Mouse (Mus musculus) T-helper 2 cell (primary cell): ENCODE data around the gene Rc3h1.
"Not testable (repeated sequence)": the region's sequence is repeated elsewhere in the genome, so short reads cannot be mapped to it uniquely, and the experiment has no call there.

Experiments used
- in situ Hi-C: fragments of 300-600 bp; cut with MboI, MseI; formaldehyde crosslinking; loops from one replicate; pipeline ENCODE4 v1.15.1; 2025; ENCODE audit warnings: high pct_unique_total_duplicates

Gene Rc3h1

DNA sequence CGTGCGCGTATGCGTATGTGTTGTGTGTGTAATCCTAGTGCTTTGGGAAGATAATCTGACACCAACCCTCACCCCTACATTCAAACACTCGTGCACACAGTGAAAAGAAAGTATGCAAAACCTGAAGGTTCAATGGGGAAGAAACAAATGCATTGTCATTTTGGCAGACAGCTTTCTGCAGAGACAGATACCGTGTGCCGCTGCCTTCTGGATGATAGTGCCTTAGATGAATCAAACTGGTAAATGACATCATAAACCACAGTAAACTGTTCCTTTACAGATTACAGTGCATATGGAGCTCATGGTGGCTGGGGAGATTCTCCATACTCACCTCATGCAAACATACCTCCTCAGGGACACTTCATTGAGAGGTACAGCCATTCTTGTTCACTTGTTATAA, 57.0 kb downstream of the Rc3h1 start:
- in situ Hi-C loops, result no loop called here

DNA sequence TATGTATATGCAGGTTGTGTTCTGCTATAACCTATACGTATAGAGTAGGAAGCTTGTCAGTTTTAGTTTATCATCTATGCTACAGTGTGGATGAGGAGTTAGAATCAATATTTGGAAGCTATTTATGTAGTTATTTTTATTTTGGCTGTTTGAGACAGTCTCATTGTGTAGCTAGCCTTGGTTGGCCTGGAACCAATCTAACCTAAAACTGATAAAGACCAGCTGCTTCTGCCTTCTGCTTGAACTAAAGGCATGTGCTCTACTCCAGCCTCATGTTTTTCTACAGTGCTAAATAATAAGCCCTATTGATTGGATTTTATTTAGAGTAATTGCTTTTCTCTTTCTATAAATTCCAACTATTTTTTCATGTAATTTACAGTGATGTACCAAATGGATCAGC, 61.0 kb downstream of the Rc3h1 start:
- in situ Hi-C loops, result no loop called here

DNA sequence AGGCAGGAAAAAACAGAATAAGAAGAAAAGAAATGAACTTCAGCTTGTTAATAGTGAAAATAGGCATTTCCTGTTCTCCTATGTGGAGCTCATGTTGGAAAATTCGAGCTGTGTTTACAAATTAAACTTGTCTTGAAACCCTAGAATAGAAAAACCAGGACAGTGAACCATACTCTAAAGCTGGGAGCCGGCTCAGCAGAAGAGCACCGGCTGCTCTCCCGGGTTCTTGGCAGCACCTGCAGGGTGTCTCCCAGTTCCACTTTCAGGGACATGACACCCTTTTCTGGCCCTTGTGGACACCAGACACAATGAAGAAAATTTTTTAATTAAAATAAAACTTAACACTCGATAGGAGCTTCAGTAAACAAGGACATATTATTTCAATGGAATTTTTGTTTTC, 62.4 kb downstream of the Rc3h1 start:
- in situ Hi-C loops, result no loop called here

DNA sequence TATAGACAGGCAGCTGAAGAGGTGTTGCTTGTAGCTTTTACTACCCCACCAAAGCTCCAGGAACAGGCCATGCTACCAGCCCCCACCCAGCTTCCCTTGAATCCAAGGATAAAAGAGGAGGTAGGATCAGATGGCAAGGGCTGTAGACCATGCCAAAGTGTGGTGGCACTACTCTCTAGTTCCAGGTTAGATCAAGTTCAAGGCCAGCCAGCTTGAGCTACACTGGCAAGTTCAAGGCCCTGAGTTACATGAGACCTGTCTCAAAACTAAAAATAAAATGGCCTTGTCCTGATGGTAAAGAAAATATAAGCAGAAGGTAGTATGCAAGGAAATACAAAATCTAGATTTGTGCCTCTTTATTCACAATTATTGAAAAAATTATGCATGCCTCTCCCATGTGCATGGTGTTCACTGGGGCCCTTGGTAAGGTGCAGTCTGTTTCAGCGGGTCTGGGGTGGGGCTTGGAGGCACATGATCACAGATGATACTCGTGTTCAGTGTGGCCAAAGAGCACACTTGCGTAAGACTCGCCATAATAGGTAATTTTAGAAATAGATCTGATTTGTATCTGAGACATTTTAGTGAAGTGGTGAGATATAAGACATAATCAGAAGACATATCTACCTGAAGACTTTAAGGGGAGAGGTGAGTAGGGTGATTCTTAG, 72.0 kb downstream of the Rc3h1 start, which contains the start of gene Serpinc1:
Gene Serpinc1 (plus strand): TSS at position 515 of the 665 bp plus-strand sequence.
- in situ Hi-C loops, result no loop called here

DNA sequence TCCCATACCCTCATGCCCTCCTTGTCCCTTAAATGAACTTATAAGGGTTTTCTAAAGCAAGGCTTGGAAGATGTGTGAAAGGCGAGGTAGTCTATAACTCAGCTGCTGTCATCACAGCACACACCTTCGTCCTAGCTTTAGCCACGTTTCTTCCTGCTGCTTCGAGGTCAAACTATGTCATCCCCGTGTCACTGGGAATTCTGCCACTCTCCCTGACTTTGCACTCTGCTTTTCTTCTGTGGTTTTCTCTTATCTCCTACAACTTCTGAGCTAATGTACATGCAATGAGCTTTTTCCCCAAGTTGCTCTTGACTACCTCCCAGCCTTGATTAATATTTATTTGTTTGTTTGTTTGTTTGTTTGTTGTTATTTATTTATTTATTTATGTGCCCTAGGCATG, 73.8 kb downstream of the Rc3h1 start:
- in situ Hi-C loops, result no loop called here

DNA sequence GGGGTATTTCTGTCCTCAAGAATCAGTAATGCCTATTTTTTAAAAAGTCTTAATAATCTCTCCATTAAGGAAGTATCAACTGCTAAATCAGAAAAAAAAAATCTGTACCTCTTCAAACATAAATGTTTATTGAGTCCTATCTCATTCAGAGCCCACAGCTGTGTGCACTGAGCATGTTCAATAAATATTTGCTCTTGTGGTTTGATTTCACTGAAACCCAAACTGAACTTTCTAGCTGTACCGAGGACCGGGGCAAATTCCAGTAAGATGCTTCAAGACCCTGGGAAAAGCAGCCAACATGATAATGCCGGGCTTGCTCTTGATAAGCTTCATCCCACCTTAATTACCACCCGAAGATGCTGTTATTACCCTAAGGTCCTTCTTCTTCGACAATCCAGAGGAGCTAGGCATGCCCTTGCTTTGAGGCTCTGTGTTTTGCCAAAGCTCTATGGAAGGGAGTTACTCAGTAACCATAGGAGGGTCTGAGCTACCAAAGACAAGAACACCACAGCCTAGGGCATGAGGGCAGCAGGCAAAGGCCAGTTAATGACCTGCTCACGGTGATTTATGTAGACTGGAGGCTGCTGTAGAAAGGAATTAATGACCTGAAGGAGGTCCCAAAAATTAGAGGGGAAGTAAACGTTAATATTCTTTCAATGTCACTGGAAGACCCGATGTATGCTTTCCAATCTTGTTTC, 74.5 kb downstream of the Rc3h1 start:
- in situ Hi-C loops, result no loop called here

DNA sequence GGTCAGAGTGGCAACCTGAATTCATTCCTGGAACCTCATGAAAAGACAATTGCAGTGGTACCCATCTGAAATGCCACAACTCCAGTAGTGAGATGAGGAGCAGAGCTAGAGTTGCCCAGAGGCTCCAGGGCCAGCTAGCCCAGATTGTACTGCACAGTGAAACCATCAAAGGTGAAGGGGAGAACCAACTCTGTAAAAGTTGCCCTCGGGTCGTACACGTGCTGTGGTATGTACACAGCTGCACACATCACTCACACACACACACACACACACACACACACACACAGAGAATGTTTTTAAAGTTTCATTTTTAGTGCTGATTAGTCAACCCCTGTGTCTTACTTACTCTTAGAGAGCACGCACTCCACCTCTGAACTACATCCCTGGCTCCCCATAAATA, 75.1 kb downstream of the Rc3h1 start:
- in situ Hi-C loops, result no loop called here

DNA sequence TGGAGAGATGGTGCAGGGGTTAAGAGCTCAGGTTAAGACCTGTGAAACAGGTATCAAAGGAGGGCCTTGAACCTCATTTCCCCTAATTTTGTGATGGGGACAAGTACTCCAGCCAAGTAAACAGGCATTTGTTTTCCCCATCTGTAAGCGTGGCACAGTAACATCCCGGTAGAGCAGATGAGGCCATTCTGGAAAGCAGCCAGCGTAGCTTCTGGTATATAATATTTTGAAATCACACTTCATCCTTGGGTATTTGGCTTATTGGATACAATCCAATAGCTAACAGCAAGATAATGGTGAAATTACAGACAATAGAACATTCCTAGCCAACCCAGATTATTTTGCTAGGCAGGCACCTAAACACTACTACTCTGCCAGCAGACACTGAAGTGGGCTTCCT, 76.7 kb downstream of the Rc3h1 start:
- in situ Hi-C loops, result no loop called here

DNA sequence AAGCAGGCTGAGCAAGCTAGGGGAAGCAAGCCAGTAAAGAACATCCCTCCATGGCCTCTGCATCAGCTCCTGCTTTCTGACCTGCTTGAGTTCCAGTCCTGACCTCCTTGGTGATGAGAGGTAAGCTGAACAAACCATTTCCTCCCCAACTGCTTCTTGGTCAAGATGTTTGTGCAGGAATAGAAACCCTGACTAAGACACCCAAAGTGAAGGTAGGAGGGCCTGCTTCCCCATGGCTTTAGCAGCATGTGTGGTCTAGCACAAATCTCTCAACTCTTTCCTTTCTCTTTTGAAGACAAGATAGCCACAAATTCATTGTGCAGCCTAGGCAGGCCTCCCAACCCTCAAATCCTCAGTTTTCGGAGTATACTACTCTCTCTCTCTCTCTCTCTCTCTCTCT, 78.5 kb downstream of the Rc3h1 start:
- in situ Hi-C loops, result not testable (repeated sequence)

DNA sequence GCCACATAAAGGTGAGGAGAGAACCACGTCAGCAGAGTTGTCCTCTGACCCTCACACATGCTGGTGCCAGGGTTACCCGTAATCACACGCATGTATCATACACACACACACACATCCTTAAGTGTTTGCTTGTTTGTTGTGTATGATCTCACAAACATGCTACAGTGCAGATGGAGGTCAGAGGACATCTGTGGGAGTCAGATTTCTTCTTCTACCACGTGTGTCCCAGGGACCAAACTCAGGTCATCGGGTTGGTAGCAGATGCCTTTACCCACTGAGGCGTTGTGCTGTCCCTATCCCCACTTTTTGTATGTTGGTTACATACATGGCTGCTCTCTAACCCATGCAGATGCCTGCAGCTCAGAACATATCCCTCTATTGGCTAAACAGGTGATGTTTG, 79.3 kb downstream of the Rc3h1 start:
- in situ Hi-C loops, result no loop called here

DNA sequence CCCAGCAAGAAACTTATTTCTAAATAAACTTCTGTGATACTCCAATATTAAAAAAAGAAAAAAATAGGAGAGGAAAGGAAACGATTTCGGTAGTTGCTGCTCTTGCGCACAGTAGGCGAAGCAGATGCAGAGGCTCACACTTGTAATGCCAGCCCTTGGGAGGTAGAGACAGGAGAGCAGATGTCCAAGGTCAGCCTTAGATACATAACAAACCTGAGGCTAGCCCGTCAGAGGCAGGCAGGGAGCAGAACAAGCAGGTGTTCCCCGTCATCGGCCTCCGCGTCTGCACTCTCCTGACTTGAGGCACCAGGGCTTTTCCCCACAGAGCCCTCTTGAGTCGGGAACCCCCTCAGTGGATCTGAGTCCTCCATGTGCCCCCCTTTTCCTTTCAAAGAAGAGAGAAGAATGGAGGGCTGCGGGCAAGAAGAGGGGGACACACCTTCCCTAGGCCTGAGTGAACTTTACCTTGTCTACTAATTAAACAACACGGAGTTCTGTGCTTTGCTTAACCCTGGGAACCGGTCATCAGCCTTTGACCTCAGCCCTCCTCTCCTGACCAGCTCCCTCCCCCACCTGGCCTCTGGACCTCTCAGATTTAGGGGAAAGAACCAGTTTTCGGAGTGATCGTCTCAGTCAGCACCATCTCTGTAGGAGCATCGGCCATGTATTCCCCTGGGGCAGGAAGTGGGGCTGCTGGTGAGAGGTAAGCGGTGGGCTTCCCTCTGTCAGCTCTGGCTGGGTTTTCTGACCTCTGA, 80.8 kb downstream of the Rc3h1 start:
- in situ Hi-C loops, result no loop called here

DNA sequence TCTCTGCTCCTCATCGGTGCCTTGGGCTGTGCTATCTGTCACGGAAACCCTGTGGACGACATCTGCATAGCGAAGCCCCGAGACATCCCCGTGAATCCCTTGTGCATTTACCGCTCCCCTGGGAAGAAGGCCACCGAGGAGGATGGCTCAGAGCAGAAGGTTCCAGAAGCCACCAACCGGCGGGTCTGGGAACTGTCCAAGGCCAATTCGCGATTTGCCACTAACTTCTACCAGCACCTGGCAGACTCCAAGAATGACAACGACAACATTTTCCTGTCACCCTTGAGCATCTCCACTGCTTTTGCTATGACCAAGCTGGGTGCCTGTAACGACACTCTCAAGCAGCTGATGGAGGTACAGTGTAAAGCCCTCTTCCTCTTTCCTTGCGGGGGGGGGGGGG, 83.2 kb downstream of the Rc3h1 start:
- in situ Hi-C loops, result no loop called here

DNA sequence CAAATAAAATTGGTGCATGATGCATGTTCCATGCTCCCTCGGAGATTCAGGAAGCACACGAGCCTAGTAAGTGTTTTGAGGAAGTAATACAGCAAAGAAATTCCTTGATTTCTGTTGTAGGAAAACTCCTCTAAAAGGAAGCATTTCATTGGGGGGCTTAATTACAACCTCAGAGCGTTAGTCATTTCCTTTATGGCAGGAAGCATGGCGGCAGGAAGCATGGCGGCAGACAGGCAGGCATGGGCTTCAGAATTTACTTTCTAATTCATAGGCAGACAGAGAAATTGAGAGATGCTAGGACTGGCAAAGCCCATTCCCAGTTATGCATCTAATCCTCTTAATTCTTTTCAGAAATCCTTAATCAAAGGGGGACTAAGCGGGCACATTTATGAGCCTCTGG, 87.6 kb downstream of the Rc3h1 start:
- in situ Hi-C loops, result no loop called here

DNA sequence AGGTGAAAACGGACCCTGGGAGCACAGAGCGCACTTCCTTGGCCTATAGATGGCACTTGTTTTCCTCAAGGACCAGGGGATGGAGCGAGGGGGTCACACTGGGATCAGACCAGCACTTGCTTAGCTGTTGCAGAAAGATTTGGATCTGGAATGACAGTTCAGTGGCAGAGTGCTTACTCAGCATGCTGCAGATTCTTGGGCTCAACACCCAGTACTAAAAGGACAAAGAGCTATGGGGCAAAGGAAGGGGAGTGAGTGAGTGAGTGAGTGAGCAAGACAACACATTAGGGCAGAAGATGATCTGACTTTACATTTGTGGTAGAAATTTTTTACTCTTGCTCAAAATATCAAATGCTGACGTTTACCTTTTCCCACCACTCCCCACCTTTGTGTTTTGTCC, 98.7 kb downstream of the Rc3h1 start:
- in situ Hi-C loops, result no loop called here

DNA sequence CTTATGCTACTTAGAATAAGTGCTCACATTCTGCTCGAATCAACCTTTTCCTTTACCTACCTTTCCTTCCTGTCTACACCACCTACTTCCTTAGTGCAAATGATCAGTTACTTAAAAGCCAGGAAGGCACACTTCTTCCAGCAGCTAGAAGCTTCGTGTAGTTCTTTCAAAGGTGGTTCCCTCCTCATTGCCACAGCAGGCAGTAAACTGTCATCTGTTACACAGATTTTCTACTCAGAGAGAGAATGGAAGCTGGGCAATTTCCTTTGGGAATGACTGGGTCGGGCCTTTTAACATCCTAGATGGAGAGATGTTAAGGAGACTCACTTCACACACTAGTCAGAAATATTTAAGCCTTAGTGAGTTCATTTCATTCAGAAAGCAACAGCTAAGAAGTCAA, 99.3 kb downstream of the Rc3h1 start:
- in situ Hi-C loops, result no loop called here

DNA sequence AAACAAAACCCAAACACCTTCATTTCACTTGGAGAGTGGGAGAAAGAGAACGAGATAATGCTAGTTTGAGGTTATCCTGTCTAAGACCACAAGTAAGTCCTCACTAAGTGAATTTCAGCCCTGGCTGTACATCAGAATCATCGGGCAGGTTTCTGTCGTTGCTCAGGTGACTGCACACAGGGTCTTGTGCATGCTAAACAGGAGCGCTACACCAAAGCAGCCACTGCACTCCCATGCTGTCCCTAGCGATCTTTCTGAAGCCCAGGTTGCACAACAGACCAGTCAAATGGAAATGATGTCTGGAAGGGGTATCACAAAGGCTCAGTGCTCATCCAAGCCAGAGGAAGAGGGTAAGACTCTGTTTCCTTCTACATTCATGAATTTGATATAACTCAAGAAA, 100.3 kb downstream of the Rc3h1 start:
- in situ Hi-C loops, result no loop called here

DNA sequence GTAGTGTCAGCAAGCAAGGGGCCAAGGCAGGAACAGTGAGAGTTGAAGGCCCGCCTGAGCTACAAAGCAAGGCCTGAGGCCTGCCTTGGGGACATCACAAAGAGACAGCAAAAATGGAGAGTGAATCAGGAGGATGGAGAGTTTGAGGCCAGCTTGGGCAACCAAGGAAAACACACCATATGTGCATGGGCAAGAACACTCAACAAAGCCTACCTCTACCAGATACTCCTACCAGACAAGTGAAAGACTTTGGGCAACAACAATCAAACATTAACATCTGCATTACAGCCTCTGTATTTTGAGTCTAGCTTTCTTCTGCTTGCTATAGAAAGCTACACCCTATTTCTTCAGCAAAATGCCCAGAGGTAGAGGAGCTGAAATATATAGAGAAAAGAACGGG, 101.8 kb downstream of the Rc3h1 start:
- in situ Hi-C loops, result no loop called here

DNA sequence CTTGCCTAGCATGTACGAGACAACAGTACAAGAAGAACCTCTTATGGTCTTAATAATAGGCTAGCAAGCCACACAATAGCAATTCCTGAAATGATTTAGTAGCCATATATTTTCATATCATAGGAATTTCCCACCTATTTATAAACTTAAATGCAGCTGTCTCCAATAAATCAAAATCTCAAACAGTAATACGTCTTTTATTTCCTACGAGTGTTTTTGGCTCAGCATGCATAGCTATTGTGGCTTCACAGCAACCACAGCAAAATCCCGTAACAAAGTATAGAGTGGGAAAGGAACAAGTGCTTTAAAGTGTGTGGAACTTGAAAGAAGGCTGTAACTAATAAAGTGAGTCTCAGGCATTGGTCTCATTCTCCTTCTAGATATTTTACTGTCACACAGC, 104.2 kb downstream of the Rc3h1 start:
- in situ Hi-C loops, result no loop called here

DNA sequence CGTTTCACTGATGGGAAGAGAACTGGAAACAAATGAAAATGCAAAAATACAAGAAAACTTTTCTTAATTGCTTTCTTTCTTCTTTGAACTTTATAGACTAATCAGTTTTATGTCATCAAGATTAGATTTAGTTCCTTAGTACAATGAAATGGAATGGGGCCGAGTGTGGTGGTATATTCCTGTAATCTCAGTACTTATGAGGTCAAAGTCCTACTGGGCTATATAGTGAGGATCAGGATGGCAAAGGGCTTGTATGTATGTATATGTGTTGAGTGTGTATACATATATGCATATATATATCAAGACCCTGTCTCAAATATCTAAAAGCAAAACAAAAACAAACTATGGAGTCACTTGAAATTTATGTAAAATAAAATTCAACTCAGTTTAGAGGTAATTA, 110.2 kb downstream of the Rc3h1 start:
- in situ Hi-C loops, result no loop called here

DNA sequence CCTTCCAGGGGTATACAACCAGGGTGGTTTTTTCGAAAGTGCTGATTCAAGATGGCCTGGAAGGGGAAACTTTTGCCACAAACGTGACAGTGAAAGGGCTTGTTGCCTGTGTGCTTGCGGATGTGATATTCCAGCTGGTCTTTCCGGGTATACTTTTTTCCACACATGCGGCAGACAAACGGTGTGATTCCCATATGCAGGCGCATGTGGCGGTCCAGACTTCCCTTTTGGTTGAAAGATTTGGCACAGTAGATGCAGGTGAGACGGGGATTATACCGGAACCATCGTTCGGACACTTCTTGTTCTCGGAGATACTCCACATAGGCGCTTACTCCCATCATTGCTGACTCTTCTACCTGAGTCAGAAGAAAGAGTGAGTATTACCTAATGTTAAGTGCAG, 113.8 kb downstream of the Rc3h1 start:
- in situ Hi-C loops, result no loop called here
